Comparison of ENCODE assay signal across 8 mouse cellular contexts in genomic region chr17:7864740-7865139, GRCm38 (mm10). TPM values are rescaled to one million over a fixed set of nuclear protein-coding genes. Genes with fewer than 3 reads are reported as not detected.
DNase-seq lines count a peak whose midpoint lies in the region; TF ChIP-seq lines count a peak whose summit lies in the region.

No protein-coding gene starts in this region.

- peak; percentile 85 for TF ChIP-seq CTCF in layer of hippocampus, adult 2 months (conservative IDR thresholded peaks at IDR 0.05)

- DNase-seq in cerebellum, postnatal 10 days: peak; percentile 48 to 64
- no peak for DNase-seq in cerebellum, adult 11-12 months
- no peak for DNase-seq in layer of hippocampus, adult 2 months (ENCODE audit: low spot score in 2 of 2)
- DNase-seq in layer of hippocampus, adult 8-10 months (ENCODE audit: low spot score in 2 of 2): no peak
- peak; percentile 64 for DNase-seq in NIH3T3 (ENCODE audit: low read depth)
- peak; percentile 44 for DNase-seq in lung, postnatal 25 days (ENCODE audit: low spot score)
- DNase-seq in thymus, postnatal 25 days: peak; percentile 54
- DNase-seq in yolk sac, embryonic 10.5 days (ENCODE audit: low spot score): no peak

- no peak overlapping the region for H3K4me3 ChIP-seq in layer of hippocampus, adult 2 months

- H3K27ac ChIP-seq in layer of hippocampus, adult 2 months: no peak overlapping the region

RNA-seq across cellular contexts. Expression of gene Fndc1, which starts 37.6 kb away (rescaled TPM):
- total RNA-seq in layer of hippocampus, adult 2 months (2021): 10 to 100 TPM; 14.9 to 15.4 TPM
- 10 to 100 TPM in 2 of 4 experiments, 1 to 10 TPM in 2; 9.2 to 11.4 (median 10.3) TPM for total RNA-seq in layer of hippocampus, adult 8-10 months (2022)

Comparison
In these comparisons a context has a peak if more than half of its experiments do, and no peak if none do; other contexts are left out.
1. DNase-seq: peak in cerebellum, postnatal 10 days (2 of 2), NIH3T3 (single experiment), lung, postnatal 25 days (single experiment) and thymus, postnatal 25 days (single experiment); none in cerebellum, adult 11-12 months (single experiment), layer of hippocampus, adult 2 months (0 of 2), layer of hippocampus, adult 8-10 months (0 of 2) and yolk sac, embryonic 10.5 days (single experiment).